Mouse (Mus musculus) forebrain, embryonic 11.5 days (tissue): Measurements from ENCODE around the gene Mmel1. TPM values are rescaled to one million over a fixed set of nuclear protein-coding genes. Genes with fewer than 3 reads are reported as not detected.

Experiments
- ATAC-seq: fragments of 200-750 bp; cut with Nextera tagmentation; replicated peaks from 2 replicates; pipeline ENCODE4 v1.8.0; 2017; ENCODE audit warnings: moderate TSS enrichment; ENCODE audit not compliant: low FRiP score
- DNase-seq: peaks from one replicate; pipeline ENCODE4 v3.0.0-alpha.2; 2017; ENCODE audit warnings: low spot score
- H3K27ac ChIP-seq: fragments of 300-500 bp; sonication (generic); 2 replicates; pipeline ENCODE4 v1.5.1; 2014; ENCODE audit warnings: low read depth, low read length
- H3K27me3 ChIP-seq: fragments of 300-500 bp; sonication (generic); 2 replicates; pipeline ENCODE4 v1.6.1; 2014; ENCODE audit warnings: mild to moderate bottlenecking, low read length, mixed read lengths; ENCODE audit not compliant: control insufficient read depth, insufficient read depth
- H3K36me3 ChIP-seq: fragments of 300-500 bp; sonication (generic); 2 replicates; pipeline ENCODE4 v1.6.1; 2014; ENCODE audit warnings: mild to moderate bottlenecking, low read length, moderate library complexity, mixed read lengths; ENCODE audit not compliant: control insufficient read depth, insufficient read depth
- H3K4me1 ChIP-seq: fragments of 300-500 bp; sonication (generic); replicated peaks from 2 replicates; pipeline ENCODE4 v1.6.1; 2014; ENCODE audit warnings: low read length, mixed read lengths; ENCODE audit not compliant: control insufficient read depth, insufficient read depth
- H3K4me2 ChIP-seq: fragments of 300-500 bp; sonication (generic); 2 replicates; pipeline ENCODE4 v1.6.1; 2014; ENCODE audit warnings: low read depth, mild to moderate bottlenecking, low read length, moderate library complexity, mixed read lengths; ENCODE audit not compliant: severe bottlenecking
- H3K4me3 ChIP-seq: fragments of 300-500 bp; sonication (generic); 2 replicates; pipeline ENCODE4 v1.5.1; 2014; ENCODE audit warnings: low read depth, low read length
- H3K9ac ChIP-seq: fragments of 300-500 bp; sonication (generic); 2 replicates; pipeline ENCODE4 v1.6.1; 2014; ENCODE audit warnings: low read length
- H3K9me3 ChIP-seq: fragments of 300-500 bp; sonication (generic); 2 replicates; pipeline ENCODE4 v1.6.1; 2016; ENCODE audit warnings: low read length, mixed read lengths; ENCODE audit not compliant: control insufficient read depth
- WGBS: fragments of 180-500 bp; shearing (Covaris S2); extraction: QIAGEN DNeasy Blood & Tissue Kit; methylation state at CpG from one replicate; pipeline ENCODE4 v1.1.7; 2014; 5-methylcytosine and 5-hydroxymethylcytosine counted together
- polyA plus RNA-seq: library from polyadenylated mRNA; unstranded; fragments of >200 nt; fragmentation: Nextera tagmentation; extraction: Ambion mirVana; gene quantifications from 2 replicates; pipeline ENCODE4 v1.2.1, GENCODE M21; 2014

Mmel1 gene
- polyA plus RNA-seq, 1 experiment from 2014 or later, result 0.21 TPM

- ATAC-seq, result no peak
- Histone ChIP-seq H3K9ac (no peak overlapping the region), H3K4me1 (0 out of 2 replicates have a peak, but pooled peaks cover 2% of the 10 kb centered on the region), H3K9me3 (no peaks in the 10 kb centered on the region), H3K36me3 (no peaks in the 10 kb centered on the region), H3K27ac (no peak overlapping the region), H3K4me2 (no peak overlapping the region), H3K4me3 (no peak overlapping the region), H3K27me3 (no peaks in the 10 kb centered on the region)
- DNase-seq, result no peak
- 70% methylated on average over 2 of the region's 2 CpGs for WGBS
Measured at GRCm38 (mm10) chr4:154934800-154935199, 65.4 kb downstream of the Mmel1 start.

- Histone ChIP-seq H3K4me2 (no peak overlapping the region), H3K36me3 (no peaks in the 10 kb centered on the region), H3K4me1 (0 out of 2 replicates have a peak, but pooled peaks cover 2% of the 10 kb centered on the region), H3K27ac (no peak overlapping the region), H3K9me3 (no peaks in the 10 kb centered on the region), H3K9ac (no peak overlapping the region), H3K27me3 (no peaks in the 10 kb centered on the region), H3K4me3 (no peak overlapping the region)
- no peak for DNase-seq
- no peak for ATAC-seq
- 77% methylated on average over 7 of the region's 7 CpGs for WGBS
Measured at GRCm38 (mm10) chr4:154935788-154936187, 66.4 kb downstream of the Mmel1 start.

GRCm38 (mm10) chr4:154936542-154937255, 67.3 kb downstream of the Mmel1 start:
- Histone ChIP-seq H3K4me3 (no peak overlapping the region), H3K27ac (no peak overlapping the region), H3K36me3 (no peaks in the 10 kb centered on the region), H3K27me3 (no peaks in the 10 kb centered on the region), H3K9ac (no peak overlapping the region), H3K4me1 (0 out of 2 replicates have a peak, but pooled peaks cover 2% of the 10 kb centered on the region), H3K4me2 (no peak overlapping the region), H3K9me3 (no peaks in the 10 kb centered on the region)
- DNase-seq, result no peak
- 48% methylated on average over 8 of the region's 8 CpGs for WGBS
- ATAC-seq, result no peak

- ATAC-seq (no peak), DNase-seq (no peak)
- Histone ChIP-seq H3K9ac (no peak overlapping the region), H3K4me3 (no peak overlapping the region), H3K27me3 (no peaks in the 10 kb centered on the region), H3K36me3 (no peaks in the 10 kb centered on the region), H3K4me2 (no peak overlapping the region), H3K9me3 (no peaks in the 10 kb centered on the region), H3K4me1 (0 out of 2 replicates have a peak, but pooled peaks cover 2% of the 10 kb centered on the region), H3K27ac (no peak overlapping the region)
- 89% methylated on average over 1 of the region's 1 CpGs for WGBS
Measured at GRCm38 (mm10) chr4:154937746-154938145, 68.4 kb downstream of the Mmel1 start.

- WGBS, result 86% methylated on average over 2 of the region's 2 CpGs
- H3K4me1 ChIP-seq, result peaks cover 3% of the 10 kb centered on the region
- H3K4me3 ChIP-seq, result no peak overlapping the region
- H3K27ac ChIP-seq, result no peak overlapping the region
- ATAC-seq (no peak), DNase-seq (no peak)
- no peaks in the 10 kb centered on the region for H3K9me3 ChIP-seq
- H3K36me3 ChIP-seq, result no peaks in the 10 kb centered on the region
- no peaks in the 10 kb centered on the region for H3K27me3 ChIP-seq
- no peak overlapping the region for H3K4me2 ChIP-seq
- H3K9ac ChIP-seq, result no peak overlapping the region
Measured at GRCm38 (mm10) chr4:154940156-154940555, 70.8 kb downstream of the Mmel1 start.

- WGBS, result 96% methylated on average over 5 of the region's 5 CpGs
Measured at GRCm38 (mm10) chr4:154941831-154942230, 72.4 kb downstream of the Mmel1 start.

GRCm38 (mm10) chr4:154942632-154943322, 73.4 kb downstream of the Mmel1 start:
- H3K27me3 ChIP-seq, result no peaks in the 10 kb centered on the region
- DNase-seq (no peak), ATAC-seq (no peak)
- H3K4me3 ChIP-seq, result no peak overlapping the region
- H3K27ac ChIP-seq, result no peak overlapping the region
- no peak overlapping the region for H3K9ac ChIP-seq
- no peaks in the 10 kb centered on the region for H3K9me3 ChIP-seq
- peaks cover 16% of the 10 kb centered on the region for H3K4me1 ChIP-seq
- H3K4me2 ChIP-seq, result no peak overlapping the region
- H3K36me3 ChIP-seq, result no peaks in the 10 kb centered on the region
- 90% methylated on average over 10 of the region's 10 CpGs for WGBS

More at GRCm38 (mm10) chr4:154941831-154942230, 72.4 kb downstream of the Mmel1 start:
- DNase-seq (no peak), ATAC-seq (no peak)
- Histone ChIP-seq H3K9me3 (no peaks in the 10 kb centered on the region), H3K4me3 (no peak overlapping the region), H3K4me1 (peaks cover 14% of the 10 kb centered on the region), H3K27me3 (no peaks in the 10 kb centered on the region), H3K36me3 (no peaks in the 10 kb centered on the region), H3K9ac (no peak overlapping the region), H3K4me2 (no peak overlapping the region), H3K27ac (no peak overlapping the region)

- Histone ChIP-seq H3K4me2 (no peak overlapping the region), H3K36me3 (no peaks in the 10 kb centered on the region), H3K27ac (no peak overlapping the region), H3K9me3 (no peaks in the 10 kb centered on the region), H3K27me3 (no peaks in the 10 kb centered on the region), H3K9ac (no peak overlapping the region), H3K4me3 (no peak overlapping the region), H3K4me1 (peaks cover 21% of the 10 kb centered on the region)
- ATAC-seq (no peak), DNase-seq (no peak)
- WGBS, result 91% methylated on average over 6 of the region's 6 CpGs
Measured at GRCm38 (mm10) chr4:154943323-154944039, 74.1 kb downstream of the Mmel1 start.
